Mouse (Mus musculus) limb, embryonic 15.5 days (tissue): Measurements from ENCODE around the gene S100b. TPM values are rescaled to one million over a fixed set of nuclear protein-coding genes. Genes with fewer than 3 reads are reported as not detected.

ENCODE experiments used
- ATAC-seq: fragments of 200-750 bp; cut with Nextera tagmentation; 2 replicates; pipeline ENCODE4 v1.8.0; 2017; ENCODE audit warnings: low read depth, moderate TSS enrichment; ENCODE audit not compliant: insufficient number of reproducible peaks, low FRiP score, low TSS enrichment
- H3K27ac ChIP-seq: fragments of 300-500 bp; sonication (generic); 2 replicates; pipeline ENCODE4 v1.5.1; 2015; ENCODE audit warnings: moderate library complexity, mild to moderate bottlenecking, inconsistent platforms
- H3K27me3 ChIP-seq: fragments of 300-500 bp; sonication (generic); 2 replicates; pipeline ENCODE4 v1.6.1; 2015; ENCODE audit warnings: inconsistent platforms
- H3K36me3 ChIP-seq: fragments of 300-500 bp; sonication (generic); 2 replicates; pipeline ENCODE4 v1.6.1; 2015; ENCODE audit warnings: inconsistent platforms
- H3K4me1 ChIP-seq: fragments of 300-500 bp; sonication (generic); 2 replicates; pipeline ENCODE4 v1.6.1; 2015; ENCODE audit warnings: inconsistent platforms
- H3K4me2 ChIP-seq: fragments of 300-500 bp; sonication (generic); 2 replicates; pipeline ENCODE4 v1.6.1; 2015; ENCODE audit warnings: mild to moderate bottlenecking, inconsistent platforms
- H3K4me3 ChIP-seq: fragments of 300-500 bp; sonication (generic); 2 replicates; pipeline ENCODE4 v1.5.1; 2015; ENCODE audit warnings: mild to moderate bottlenecking, inconsistent platforms
- H3K9ac ChIP-seq: fragments of 300-500 bp; sonication (generic); 2 replicates; pipeline ENCODE4 v1.6.1; 2015; ENCODE audit warnings: inconsistent platforms
- H3K9me3 ChIP-seq: fragments of 300-500 bp; sonication (generic); 2 replicates; pipeline ENCODE4 v1.6.1; 2016; ENCODE audit warnings: inconsistent platforms
- WGBS: fragments of 180-500 bp; shearing (Covaris S2); methylation state at CpG from one replicate; pipeline ENCODE4 v1.1.7; 2015; 5-methylcytosine and 5-hydroxymethylcytosine counted together
- polyA plus RNA-seq: library from polyadenylated mRNA; unstranded; fragments of >200 nt; fragmentation: Nextera tagmentation; extraction: Ambion mirVana; gene quantifications from 2 replicates; pipeline ENCODE4 v1.2.1, GENCODE M21; 2015

The S100b gene
- polyA plus RNA-seq, 1 experiment from 2014 or later = 11.7 TPM

DNA sequence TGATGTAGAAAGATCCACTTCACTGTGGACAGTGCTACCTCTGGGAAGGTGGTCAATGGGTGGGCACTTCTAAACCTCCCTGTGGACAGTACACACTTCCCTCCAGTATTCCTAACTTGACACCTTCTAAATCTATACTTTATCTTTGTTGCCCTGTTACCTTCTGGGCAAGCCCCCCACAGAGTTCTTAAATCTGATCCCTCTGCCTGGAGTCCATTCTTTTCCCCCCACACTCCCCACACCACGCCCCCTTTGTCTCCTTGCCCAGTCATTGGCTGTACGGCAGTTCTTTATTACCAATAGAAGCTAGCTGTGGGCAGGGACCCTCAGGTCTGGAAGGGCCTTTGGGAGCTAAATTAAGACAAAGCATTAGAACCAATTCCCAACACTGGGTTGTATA is 8.5 kb upstream of the S100b start:
- ATAC-seq = no peak
- Histone ChIP-seq H3K4me3 (no peak overlapping the region), H3K27ac (no peak overlapping the region), H3K27me3 (no peaks in the 10 kb centered on the region), H3K4me2 (no peak overlapping the region), H3K9me3 (no peaks in the 10 kb centered on the region), H3K36me3 (no peaks in the 10 kb centered on the region), H3K9ac (no peak overlapping the region), H3K4me1 (no peaks in the 10 kb centered on the region)
- WGBS = 74% methylated on average over 2 of the region's 2 CpGs

DNA sequence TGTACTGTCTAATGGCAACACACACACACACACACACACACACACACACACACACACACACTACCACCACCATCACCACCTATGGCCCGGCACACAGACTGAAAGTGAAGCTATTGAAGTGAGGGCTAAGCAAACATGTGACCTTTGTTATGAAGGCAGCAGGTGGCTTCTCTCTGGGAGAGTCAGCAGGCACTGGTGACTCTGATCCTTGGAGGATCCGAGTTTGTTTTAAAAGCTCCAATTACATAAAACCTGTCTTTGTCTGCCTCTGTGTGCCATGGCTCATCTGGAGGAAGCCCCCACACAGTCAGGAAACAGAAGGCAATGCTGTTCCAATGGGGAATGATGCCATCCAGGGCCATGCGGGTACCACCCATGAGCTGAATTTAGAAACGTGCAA is 7.1 kb upstream of the S100b start:
- Histone ChIP-seq H3K27me3 (no peaks in the 10 kb centered on the region), H3K9ac (no peak overlapping the region), H3K9me3 (no peaks in the 10 kb centered on the region), H3K36me3 (no peaks in the 10 kb centered on the region), H3K4me1 (no peaks in the 10 kb centered on the region), H3K4me3 (no peak overlapping the region), H3K4me2 (no peak overlapping the region), H3K27ac (no peak overlapping the region)
- no peak for ATAC-seq
- WGBS = 61% methylated on average over 4 of the region's 4 CpGs

DNA sequence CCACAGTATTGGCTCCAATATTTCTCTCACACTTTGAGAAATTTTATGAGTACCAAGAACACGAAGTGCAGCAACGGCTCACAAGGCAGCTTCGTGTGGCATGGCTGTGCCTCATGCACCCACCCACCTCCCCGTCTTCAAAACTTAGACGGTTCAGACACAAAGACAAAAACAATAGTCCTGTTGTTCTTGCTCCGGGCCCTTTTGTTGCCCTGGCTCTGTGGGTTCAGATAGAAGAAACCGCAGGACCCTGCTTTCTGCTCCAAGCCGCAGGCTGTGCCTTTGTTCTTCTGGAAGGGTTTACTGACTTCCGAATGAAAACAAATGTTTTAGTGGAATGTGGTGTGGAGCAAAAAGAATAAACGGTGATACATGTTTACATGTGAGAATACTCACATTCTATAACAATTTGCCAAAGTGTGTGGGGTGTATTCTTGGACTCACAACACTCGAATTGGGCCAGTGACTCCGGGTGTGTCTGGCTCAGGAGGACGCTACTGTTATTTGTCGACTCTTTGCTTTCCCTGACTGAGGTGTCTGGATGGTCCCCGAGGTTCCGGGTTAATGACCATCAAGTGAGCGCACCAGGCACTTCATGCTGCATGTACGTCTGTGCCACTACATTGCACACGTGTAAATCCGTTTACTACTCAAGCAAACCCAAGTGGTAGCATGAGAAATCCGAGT is 5.5 kb upstream of the S100b start:
- Histone ChIP-seq H3K27me3 (no peaks in the 10 kb centered on the region), H3K4me1 (peaks cover 3% of the 10 kb centered on the region), H3K9ac (no peak overlapping the region), H3K36me3 (no peaks in the 10 kb centered on the region), H3K4me3 (no peak overlapping the region), H3K9me3 (no peaks in the 10 kb centered on the region), H3K27ac (no peak overlapping the region), H3K4me2 (no peak overlapping the region)
- 68% methylated on average over 21 of the region's 21 CpGs for WGBS
- no peak for ATAC-seq

DNA sequence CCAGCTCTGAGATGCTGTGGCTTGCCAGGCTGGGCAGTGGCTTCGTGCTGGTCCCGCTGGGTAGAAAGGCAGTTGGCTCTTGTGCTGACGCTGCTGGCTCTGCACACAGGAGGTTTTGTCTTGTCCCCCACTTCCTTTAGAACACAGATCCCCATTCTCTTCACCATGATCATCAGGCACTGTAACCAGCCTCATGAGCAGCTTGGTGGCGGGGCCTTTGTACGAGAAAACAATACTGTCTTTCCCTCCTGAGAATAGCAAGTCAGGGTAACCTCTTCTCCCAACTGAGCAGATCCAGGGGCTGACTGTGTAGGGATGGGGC is 5.0 kb upstream of the S100b start:
- Histone ChIP-seq H3K27ac (no peak overlapping the region), H3K4me3 (no peak overlapping the region), H3K9ac (no peak overlapping the region), H3K4me2 (no peak overlapping the region), H3K27me3 (no peaks in the 10 kb centered on the region), H3K9me3 (no peaks in the 10 kb centered on the region), H3K4me1 (peaks cover 8% of the 10 kb centered on the region), H3K36me3 (no peaks in the 10 kb centered on the region)
- no peak for ATAC-seq
- 83% methylated on average over 5 of the region's 5 CpGs for WGBS

DNA sequence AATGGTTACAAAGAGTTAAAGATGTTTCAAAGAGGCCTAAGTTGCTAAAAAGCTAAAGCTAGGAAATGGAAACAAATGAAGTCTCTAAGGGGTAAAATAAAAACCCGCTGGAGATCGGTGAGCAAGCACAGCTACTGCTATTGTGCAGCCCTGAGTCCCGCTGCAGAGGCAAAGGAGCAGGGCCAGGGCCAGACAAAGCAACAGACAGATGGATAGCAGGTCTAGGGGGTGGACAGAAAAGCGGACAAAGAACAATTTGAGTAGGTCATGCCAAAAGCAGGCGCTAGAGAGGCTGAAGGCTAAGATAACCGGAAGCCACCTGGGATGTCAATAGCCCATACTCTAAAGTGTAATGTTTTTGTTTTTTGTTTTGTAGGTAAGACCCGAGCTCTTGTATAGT is 2.8 kb upstream of the S100b start:
- no peaks in the 10 kb centered on the region for H3K27me3 ChIP-seq
- H3K36me3 ChIP-seq = no peaks in the 10 kb centered on the region
- no peak overlapping the region for H3K9ac ChIP-seq
- H3K27ac ChIP-seq = no peak overlapping the region
- ATAC-seq = no peak
- 82% methylated on average over 7 of the region's 7 CpGs for WGBS
- H3K9me3 ChIP-seq = no peaks in the 10 kb centered on the region
- no peak overlapping the region for H3K4me2 ChIP-seq
- H3K4me3 ChIP-seq = no peak overlapping the region
- peaks cover 16% of the 10 kb centered on the region for H3K4me1 ChIP-seq

DNA sequence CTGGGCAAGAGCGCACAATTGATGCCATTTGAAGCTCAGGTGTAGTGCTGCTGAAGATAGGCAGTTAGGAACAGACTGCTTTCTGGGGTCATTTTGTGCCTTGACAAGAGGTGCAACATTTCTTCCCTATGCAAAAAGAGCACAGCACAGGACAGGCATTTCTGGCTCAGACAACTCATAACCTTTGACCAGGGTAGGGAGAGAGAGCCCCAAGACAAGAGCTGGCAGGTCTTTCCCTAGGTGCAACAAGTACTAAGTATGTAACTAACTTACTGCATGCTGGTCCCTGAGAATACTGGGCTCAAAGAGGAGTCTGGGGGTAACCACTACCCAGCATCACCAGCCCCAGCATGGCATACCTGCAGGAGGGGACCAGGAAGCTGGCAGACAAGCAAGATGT is 574 bp upstream of the S100b start:
- Histone ChIP-seq H3K4me1 (peaks cover 24% of the 10 kb centered on the region), H3K27ac (peak overlapping the region; percentile 77), H3K9me3 (no peaks in the 10 kb centered on the region), H3K27me3 (no peaks in the 10 kb centered on the region), H3K4me2 (no peak overlapping the region), H3K9ac (no peak overlapping the region), H3K36me3 (no peaks in the 10 kb centered on the region; the same call in 1 of the 2 replicates), H3K4me3 (no peak overlapping the region)
- ATAC-seq = no peak
- WGBS = 98% methylated on average over 1 of the region's 1 CpGs

DNA sequence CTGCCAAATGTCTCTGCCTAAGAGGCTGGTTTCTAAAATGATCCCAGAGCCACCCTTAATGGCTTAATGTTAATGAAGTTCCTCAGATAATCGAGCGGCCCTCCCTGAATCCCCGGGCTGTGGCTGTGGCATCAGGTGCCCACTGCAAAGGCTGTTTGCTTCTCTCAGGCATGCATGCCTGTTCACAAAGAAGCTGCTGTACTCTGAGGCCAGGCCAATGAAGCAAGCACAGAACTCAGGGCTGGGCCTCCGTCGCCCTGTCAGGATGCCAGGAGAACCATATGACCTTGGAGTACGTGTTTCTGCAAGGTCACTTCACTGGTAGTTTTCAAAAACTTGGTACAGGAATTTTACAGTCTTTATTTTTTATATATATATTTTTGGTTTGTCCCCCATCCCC is 2.0 kb downstream of the S100b start:
- Histone ChIP-seq H3K9ac (no peak overlapping the region), H3K4me3 (no peak overlapping the region), H3K4me2 (0 out of 2 replicates have a peak overlapping the region, but pooled peaks have one; percentile 5), H3K27ac (peak overlapping the region; percentile 43; the same call in 1 of the 2 replicates), H3K27me3 (no peaks in the 10 kb centered on the region), H3K4me1 (peaks cover 24% of the 10 kb centered on the region), H3K9me3 (no peaks in the 10 kb centered on the region), H3K36me3 (no peaks in the 10 kb centered on the region; the same call in 1 of the 2 replicates)
- WGBS = 64% methylated on average over 6 of the region's 6 CpGs
- ATAC-seq = peak; percentile 16; the same call in 1 of the 2 replicates

DNA sequence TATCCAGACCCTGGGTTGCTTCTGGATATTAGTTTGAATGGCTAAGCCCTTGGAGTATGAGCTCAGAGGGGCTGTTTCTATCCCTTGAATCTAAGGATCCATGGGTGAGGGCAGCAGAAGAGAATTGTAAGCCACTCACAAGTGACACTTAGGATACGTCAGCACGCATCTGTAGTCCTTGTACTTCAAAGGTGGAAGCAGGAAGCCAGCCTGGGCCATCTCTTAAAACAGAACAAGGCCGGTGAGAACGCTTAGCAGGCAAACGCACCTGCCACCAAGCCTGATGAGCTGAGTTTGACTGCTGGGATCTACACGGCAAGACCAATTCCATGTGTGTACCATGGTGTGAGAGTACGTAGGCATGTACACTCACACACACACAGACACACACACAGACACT is 3.6 kb downstream of the S100b start:
- H3K27ac ChIP-seq = no peak overlapping the region
- no peak overlapping the region for H3K4me2 ChIP-seq
- ATAC-seq = no peak
- no peaks in the 10 kb centered on the region for H3K27me3 ChIP-seq
- no peak overlapping the region for H3K9ac ChIP-seq
- peaks cover 3% of the 10 kb centered on the region for H3K36me3 ChIP-seq
- no peaks in the 10 kb centered on the region for H3K9me3 ChIP-seq
- H3K4me1 ChIP-seq = peaks cover 24% of the 10 kb centered on the region
- 88% methylated on average over 7 of the region's 7 CpGs for WGBS
- no peak overlapping the region for H3K4me3 ChIP-seq

DNA sequence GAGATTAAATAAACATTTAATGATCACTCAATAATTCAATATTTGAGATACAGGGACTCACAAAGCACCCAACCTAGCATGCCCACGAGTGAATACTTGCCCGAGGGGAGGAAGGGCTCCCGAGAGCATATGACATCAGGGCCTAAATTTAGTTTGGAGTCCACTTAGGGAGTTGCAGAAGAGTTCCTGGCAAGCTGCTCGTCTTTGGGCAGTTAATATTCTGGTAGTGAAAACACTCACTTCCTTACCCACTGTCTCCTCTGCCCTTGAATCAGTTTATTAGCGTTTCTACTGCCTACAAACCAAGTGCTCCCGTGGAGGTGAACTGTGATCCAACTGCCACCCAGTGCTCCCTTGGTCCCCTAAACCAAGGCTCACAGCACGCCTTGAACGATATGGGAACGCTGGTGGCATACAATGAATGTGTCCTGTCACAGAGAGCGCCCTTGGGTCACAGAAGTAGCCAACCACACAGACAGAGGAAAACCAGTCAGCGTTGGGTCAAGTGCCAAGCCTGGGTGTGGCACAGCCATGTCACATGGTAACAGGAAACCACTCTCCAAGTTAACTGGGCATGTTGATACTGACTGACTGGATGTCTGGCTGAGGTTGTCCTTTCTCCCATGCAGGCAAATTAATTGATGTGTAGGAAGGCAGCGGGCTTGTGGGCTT is 4.2 kb downstream of the S100b start:
- Histone ChIP-seq H3K27me3 (no peaks in the 10 kb centered on the region), H3K9me3 (no peaks in the 10 kb centered on the region), H3K4me1 (peaks cover 24% of the 10 kb centered on the region), H3K4me3 (no peak overlapping the region), H3K36me3 (peaks cover 6% of the 10 kb centered on the region), H3K9ac (no peak overlapping the region), H3K4me2 (no peak overlapping the region), H3K27ac (peak overlapping the region; percentile 35)
- WGBS = 73% methylated on average over 12 of the region's 12 CpGs
- no peak for ATAC-seq

DNA sequence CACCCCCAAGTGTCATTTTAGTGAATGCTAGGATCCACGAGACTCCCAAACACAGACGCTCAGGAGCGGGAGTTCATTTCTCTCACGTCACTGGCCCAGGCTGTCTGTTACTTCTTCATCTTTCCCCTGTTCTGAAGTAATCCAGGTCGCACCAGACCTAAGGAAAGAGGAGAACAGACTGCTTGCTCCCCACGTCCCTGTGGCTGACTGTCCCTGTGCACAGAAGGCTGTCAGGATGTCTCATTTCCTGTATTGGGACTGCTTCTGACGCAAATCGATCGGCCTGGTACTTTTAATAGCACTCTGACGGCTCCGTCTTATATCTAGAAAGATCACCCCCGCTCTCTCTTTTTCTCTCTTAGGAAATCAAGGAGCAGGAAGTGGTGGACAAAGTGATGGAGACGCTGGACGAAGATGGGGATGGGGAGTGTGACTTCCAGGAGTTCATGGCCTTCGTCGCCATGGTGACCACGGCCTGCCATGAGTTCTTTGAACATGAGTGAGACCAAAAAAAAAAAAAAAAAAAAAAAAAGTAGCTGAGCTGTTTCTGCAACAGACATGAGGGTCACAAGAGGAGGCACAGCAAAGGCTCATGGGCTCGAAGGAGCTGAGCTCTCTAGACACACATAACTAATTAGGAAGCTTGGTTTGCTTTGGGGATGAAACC is 6.0 kb downstream of the S100b start:
- Histone ChIP-seq H3K27ac (no peak overlapping the region), H3K4me1 (0 out of 2 replicates have a peak, but pooled peaks cover 12% of the 10 kb centered on the region), H3K9me3 (no peaks in the 10 kb centered on the region), H3K4me2 (no peak overlapping the region), H3K4me3 (no peak overlapping the region), H3K27me3 (no peaks in the 10 kb centered on the region), H3K9ac (no peak overlapping the region), H3K36me3 (peaks cover 12% of the 10 kb centered on the region)
- ATAC-seq = no peak
- WGBS = 62% methylated on average over 18 of the region's 18 CpGs

DNA sequence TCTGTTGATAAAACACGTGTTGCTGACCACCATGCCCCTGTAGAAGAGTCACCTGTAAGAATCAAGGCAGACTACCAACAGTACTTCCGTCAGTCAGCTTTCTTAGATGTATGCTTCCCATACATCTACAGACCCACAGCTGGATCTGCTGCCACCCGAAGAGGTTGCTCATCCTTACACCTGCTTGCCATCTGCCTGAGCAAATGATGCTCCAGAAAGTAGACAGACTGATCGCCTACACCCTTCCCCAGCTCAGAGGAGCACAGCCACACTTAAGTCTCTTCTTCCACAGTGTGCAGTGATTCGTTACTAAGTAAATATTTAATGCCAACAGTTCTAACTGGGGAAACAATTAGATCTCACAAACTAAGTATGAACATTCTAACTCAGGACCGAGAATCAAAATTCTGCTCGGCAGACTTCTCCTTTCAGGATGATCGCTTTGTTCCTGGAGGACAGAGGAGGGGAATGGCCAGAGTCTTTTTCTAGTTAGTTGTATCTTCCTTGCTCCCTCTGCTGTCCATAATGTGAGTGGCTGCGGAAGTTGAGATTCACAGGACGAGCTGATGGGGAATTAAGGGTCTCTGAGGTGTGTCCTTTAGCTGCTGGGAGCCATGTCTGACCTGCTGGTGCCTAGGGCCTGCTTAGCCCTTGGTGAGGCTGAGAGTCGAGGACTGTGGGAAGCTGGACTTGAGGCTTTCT is 6.9 kb downstream of the S100b start:
- Histone ChIP-seq H3K27me3 (no peaks in the 10 kb centered on the region), H3K4me3 (no peak overlapping the region), H3K4me2 (no peak overlapping the region), H3K36me3 (peaks cover 19% of the 10 kb centered on the region), H3K9ac (no peak overlapping the region), H3K4me1 (0 out of 2 replicates have a peak, but pooled peaks cover 10% of the 10 kb centered on the region), H3K27ac (no peak overlapping the region), H3K9me3 (no peaks in the 10 kb centered on the region)
- ATAC-seq = no peak
- WGBS = 60% methylated on average over 11 of the region's 11 CpGs

DNA sequence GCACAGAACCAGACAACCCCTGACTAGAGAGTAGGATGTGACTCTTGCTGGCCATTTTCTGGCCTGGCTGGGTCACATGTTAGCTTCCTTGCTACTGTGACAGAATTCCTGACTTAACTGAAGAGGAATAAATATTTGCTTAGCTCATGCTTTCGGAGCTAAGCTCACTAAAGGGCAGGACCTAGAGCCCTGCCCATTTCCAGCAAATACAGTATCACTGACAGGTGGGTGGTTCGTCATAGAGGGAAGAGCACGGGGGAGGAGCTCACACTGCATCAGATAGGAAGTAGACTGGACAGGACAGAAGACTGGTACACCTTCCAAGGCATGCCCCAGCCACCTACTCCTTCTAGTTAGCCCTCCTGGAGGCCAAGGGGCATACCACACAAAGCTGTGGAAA is 7.8 kb downstream of the S100b start:
- no peak overlapping the region for H3K27ac ChIP-seq
- H3K36me3 ChIP-seq = peaks cover 28% of the 10 kb centered on the region
- H3K4me3 ChIP-seq = no peak overlapping the region
- H3K9ac ChIP-seq = no peak overlapping the region
- H3K4me1 ChIP-seq = 0 out of 2 replicates have a peak, but pooled peaks cover 8% of the 10 kb centered on the region
- no peaks in the 10 kb centered on the region for H3K9me3 ChIP-seq
- no peak overlapping the region for H3K4me2 ChIP-seq
- no peaks in the 10 kb centered on the region for H3K27me3 ChIP-seq
- no peak for ATAC-seq
- 74% methylated on average over 3 of the region's 3 CpGs for WGBS
